Comparison of ENCODE assay signal across 23 mouse cellular contexts in the genomic region with DNA sequence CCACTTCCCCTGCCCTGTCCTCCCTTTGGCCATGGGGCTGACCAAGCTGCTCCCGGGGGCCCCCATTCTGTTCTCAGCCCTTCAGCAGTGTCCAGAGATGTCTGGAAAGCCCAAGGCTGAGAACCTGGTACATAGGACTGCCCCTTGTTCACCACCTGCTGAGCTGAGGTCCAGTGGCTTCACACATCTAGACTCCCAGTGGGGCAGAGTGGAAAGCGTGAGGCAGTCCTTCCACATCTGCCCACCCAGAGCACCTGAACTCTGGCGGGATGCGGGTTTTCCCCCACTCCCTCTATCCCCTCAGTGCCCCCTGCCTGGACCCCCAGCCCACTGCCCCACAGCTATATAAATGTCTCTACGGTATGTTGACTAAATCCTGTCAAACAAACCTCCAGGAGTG. TPM values are rescaled to one million over a fixed set of nuclear protein-coding genes. Genes with fewer than 3 reads are reported as not detected.
"Had no signal": no experiment of that assay in that cellular context is flagged by ENCODE, and none has a peak within 500 bp of the region (broad histone marks: within the 10 kb centered on the region; RNA-seq: fewer than 3 reads in every experiment).

No protein-coding gene starts in this region.

- H3K9me3 ChIP-seq: liver, embryonic 13.5 days; megakaryocyte, embryonic 14.5 days had no signal

- H3K27ac ChIP-seq: left cerebral cortex, adult 2 months; liver, embryonic 13.5 days; stomach, postnatal 0 days had no signal

- H3K4me3 ChIP-seq: left cerebral cortex, adult 2 months; liver, embryonic 13.5 days; megakaryocyte, embryonic 14.5 days had no signal

- H3K9ac ChIP-seq: liver, embryonic 13.5 days; lung, embryonic 14.5 days had no signal

- H3K4me2 ChIP-seq: liver, embryonic 13.5 days; lung, embryonic 14.5 days; midbrain, embryonic 11.5 days had no signal

- DNase-seq: kidney, adult 18-20 months; kidney, adult 9 months; kidney, postnatal 36 days; layer of hippocampus, postnatal 36 days; liver, embryonic 13.5 days; lung, embryonic 14.5 days; lung, postnatal 10 days; lung, postnatal 36 days; thymus, adult 2 months; thymus, postnatal 14 days; thymus, postnatal 4 days had no signal

- H3K27me3 ChIP-seq: liver, embryonic 13.5 days; megakaryocyte, embryonic 14.5 days had no signal

- H3K4me1 ChIP-seq: megakaryocyte, embryonic 14.5 days had no signal

RNA-seq across cellular contexts. Expression of a gene that starts 55.2 kb away (rescaled TPM):
- polyA plus RNA-seq: limb, embryonic 11.5 days; limb, embryonic 14.5 days; liver, adult 2 months; lung, embryonic 14.5 days; midbrain, embryonic 11.5 days; midbrain, postnatal 0 days; neural tube, embryonic 11.5 days; neural tube, embryonic 14.5 days; small intestine, adult 2 months; stomach, embryonic 14.5 days; stomach, postnatal 0 days; thymus, adult 2 months had no signal
